Mouse (Mus musculus): Measurements from ENCODE around the gene Camk1g. TPM values are rescaled to one million over a fixed set of nuclear protein-coding genes. Genes with fewer than 3 reads are reported as not detected.

Gene Camk1g
- polyA plus RNA-seq (2012; ENCODE audit: low replicate concordance): not detected in 2 replicates

DNA sequence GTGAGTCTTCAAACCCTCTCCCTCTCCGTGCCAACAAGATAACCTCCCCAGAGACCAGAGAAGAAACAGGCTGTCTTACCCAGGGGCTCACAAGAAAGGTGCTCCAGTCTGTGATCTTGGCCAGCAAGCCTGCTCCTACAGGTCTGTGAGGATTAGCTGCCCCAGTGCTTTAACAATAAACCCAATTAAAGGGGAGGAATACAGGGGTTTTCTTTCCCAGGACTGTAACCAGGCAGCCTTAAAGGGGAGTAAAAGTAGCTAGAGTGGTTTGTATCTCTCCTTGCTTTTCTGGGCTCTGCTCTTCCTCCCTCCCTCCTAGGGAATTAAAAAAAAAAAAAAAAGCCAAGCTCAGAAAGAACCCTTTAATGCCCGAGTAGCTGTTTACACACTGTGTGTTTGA, at the start of gene Camk1g:
Gene Camk1g (minus strand): TSS at position 203 of the 400 bp plus-strand sequence.

Other genes with a start within 250 kb of the Camk1g start
- 1.9 and 2.6 TPM in 2 replicates for gene Diexf, start 240.0 kb downstream of the Camk1g start, polyA plus RNA-seq (2012; ENCODE audit: low replicate concordance)
- 0.74 and 0.90 TPM in 2 replicates for gene Irf6, start 217.2 kb downstream of the Camk1g start, polyA plus RNA-seq (2012; ENCODE audit: low replicate concordance)
- 0.83 and 1.4 TPM in 2 replicates for gene A130010J15Rik, start 202.3 kb downstream of the Camk1g start, polyA plus RNA-seq (2012; ENCODE audit: low replicate concordance)
- 215 TPM in 2 replicates for gene Traf3ip3, start 168.6 kb downstream of the Camk1g start, polyA plus RNA-seq (2012; ENCODE audit: low replicate concordance)
- 0.04 and 0.73 TPM in 2 replicates for gene Lamb3, start 162.6 kb downstream of the Camk1g start, polyA plus RNA-seq (2012; ENCODE audit: low replicate concordance)
- gene Hsd11b1, start 106.2 kb downstream of the Camk1g start, polyA plus RNA-seq (2012; ENCODE audit: low replicate concordance): 3.3 and 3.4 TPM in 2 replicates
- 15.1 and 28.7 TPM in 2 replicates for gene G0s2, start 97.1 kb downstream of the Camk1g start, polyA plus RNA-seq (2012; ENCODE audit: low replicate concordance)